Mouse (Mus musculus) midbrain, embryonic 12.5 days (tissue): ENCODE results near the gene Mrpl44. TPM values are rescaled to one million over a fixed set of nuclear protein-coding genes. Genes with fewer than 3 reads are reported as not detected.

ENCODE experiments used
- ATAC-seq: fragments of 200-750 bp; cut with Nextera tagmentation; 2 replicates; pipeline ENCODE4 v1.8.0; 2017; ENCODE audit warnings: low read depth, moderate TSS enrichment, moderate library complexity; ENCODE audit not compliant: low FRiP score
- H3K27ac ChIP-seq: fragments of 300-500 bp; sonication (generic); replicated peaks from 2 replicates; pipeline ENCODE4 v1.5.1; 2016; ENCODE audit warnings: mild to moderate bottlenecking
- H3K27me3 ChIP-seq: fragments of 300-500 bp; sonication (generic); 2 replicates; pipeline ENCODE4 v1.6.1; 2016; ENCODE audit warnings: mild to moderate bottlenecking
- H3K36me3 ChIP-seq: fragments of 300-500 bp; sonication (generic); 2 replicates; pipeline ENCODE4 v1.6.1; 2016
- H3K4me1 ChIP-seq: fragments of 300-500 bp; sonication (generic); 2 replicates; pipeline ENCODE4 v1.6.1; 2016
- H3K4me2 ChIP-seq: fragments of 300-500 bp; sonication (generic); replicated peaks from 2 replicates; pipeline ENCODE4 v1.6.1; 2016; ENCODE audit warnings: mild to moderate bottlenecking, moderate library complexity
- H3K4me3 ChIP-seq: fragments of 300-500 bp; sonication (generic); 2 replicates; pipeline ENCODE4 v1.5.1; 2016; ENCODE audit warnings: mild to moderate bottlenecking
- H3K9ac ChIP-seq: fragments of 300-500 bp; sonication (generic); replicated peaks from 2 replicates; pipeline ENCODE4 v1.6.1; 2016; ENCODE audit warnings: mild to moderate bottlenecking, moderate library complexity
- H3K9me3 ChIP-seq: fragments of 300-500 bp; sonication (generic); 2 replicates; pipeline ENCODE4 v1.6.1; 2016; ENCODE audit warnings: mild to moderate bottlenecking
- WGBS: fragments of 180-500 bp; shearing (Covaris S2); methylation state at CpG from one replicate; pipeline ENCODE4 v1.1.7; 2016; 5-methylcytosine and 5-hydroxymethylcytosine counted together
- polyA plus RNA-seq: library from polyadenylated mRNA; unstranded; fragments of >200 nt; fragmentation: Nextera tagmentation; extraction: Ambion mirVana; gene quantifications from 2 replicates; pipeline ENCODE4 v1.2.1, GENCODE M21; 2016

Gene Mrpl44
- polyA plus RNA-seq, 1 experiment from 2014 or later, result 51.4 TPM

GRCm38 (mm10) chr1:79754936-79755335 lies 20.9 kb upstream of the Mrpl44 start:
- H3K27ac ChIP-seq, result no peak overlapping the region
- no peak overlapping the region for H3K4me3 ChIP-seq
- H3K9ac ChIP-seq, result no peak overlapping the region
- H3K27me3 ChIP-seq, result no peaks in the 10 kb centered on the region
- H3K4me2 ChIP-seq, result no peak overlapping the region
- H3K9me3 ChIP-seq, result no peaks in the 10 kb centered on the region
- ATAC-seq, result no peak
- WGBS, result 88% methylated on average over 3 of the region's 3 CpGs
- peaks cover 14% of the 10 kb centered on the region; the same call in 1 of the 2 replicates for H3K36me3 ChIP-seq
- peaks cover 7% of the 10 kb centered on the region for H3K4me1 ChIP-seq

- 65% methylated on average over 2 of the region's 2 CpGs for WGBS
- H3K36me3 ChIP-seq, result peaks cover 12% of the 10 kb centered on the region; the same call in 1 of the 2 replicates
- H3K4me2 ChIP-seq, result no peak overlapping the region
- ATAC-seq, result no peak
- H3K27ac ChIP-seq, result no peak overlapping the region
- no peaks in the 10 kb centered on the region for H3K27me3 ChIP-seq
- H3K4me1 ChIP-seq, result peaks cover 10% of the 10 kb centered on the region
- no peaks in the 10 kb centered on the region for H3K9me3 ChIP-seq
- H3K4me3 ChIP-seq, result no peak overlapping the region
- no peak overlapping the region for H3K9ac ChIP-seq
These were observed 20.4 kb upstream of the Mrpl44 start for GRCm38 (mm10) chr1:79755376-79755775.

GRCm38 (mm10) chr1:79756417-79756816 lies 19.4 kb upstream of the Mrpl44 start:
- no peak overlapping the region for H3K4me2 ChIP-seq
- no peak for ATAC-seq
- WGBS, result 95% methylated on average over 5 of the region's 5 CpGs
- peaks cover 4% of the 10 kb centered on the region; the same call in 1 of the 2 replicates for H3K36me3 ChIP-seq
- peaks cover 17% of the 10 kb centered on the region for H3K4me1 ChIP-seq
- no peaks in the 10 kb centered on the region for H3K9me3 ChIP-seq
- H3K9ac ChIP-seq, result no peak overlapping the region
- H3K27me3 ChIP-seq, result no peaks in the 10 kb centered on the region
- H3K27ac ChIP-seq, result no peak overlapping the region
- no peak overlapping the region for H3K4me3 ChIP-seq

- no peak for ATAC-seq
- Histone ChIP-seq H3K9ac (no peak overlapping the region), H3K4me1 (peaks cover 17% of the 10 kb centered on the region), H3K27me3 (no peaks in the 10 kb centered on the region), H3K36me3 (no peaks in the 10 kb centered on the region), H3K4me3 (no peak overlapping the region), H3K9me3 (no peaks in the 10 kb centered on the region), H3K4me2 (no peak overlapping the region), H3K27ac (no peak overlapping the region)
- 81% methylated on average over 7 of the region's 7 CpGs for WGBS
These were observed 18.7 kb upstream of the Mrpl44 start for GRCm38 (mm10) chr1:79757161-79757560.

- Histone ChIP-seq H3K4me2 (no peak overlapping the region), H3K4me1 (peaks cover 17% of the 10 kb centered on the region), H3K27ac (no peak overlapping the region), H3K4me3 (no peak overlapping the region), H3K9ac (no peak overlapping the region), H3K27me3 (no peaks in the 10 kb centered on the region), H3K36me3 (no peaks in the 10 kb centered on the region), H3K9me3 (no peaks in the 10 kb centered on the region)
- WGBS, result 83% methylated on average over 4 of the region's 4 CpGs
- no peak for ATAC-seq
These were observed 18.2 kb upstream of the Mrpl44 start for GRCm38 (mm10) chr1:79757597-79757996.

GRCm38 (mm10) chr1:79759006-79759405 lies 16.8 kb upstream of the Mrpl44 start:
- ATAC-seq, result no peak
- WGBS, result 67% methylated on average over 2 of the region's 2 CpGs

GRCm38 (mm10) chr1:79759436-79759972 lies 16.3 kb upstream of the Mrpl44 start:
- 71% methylated on average over 5 of the region's 5 CpGs for WGBS
- H3K4me3 ChIP-seq, result peak overlapping the region; percentile 19
- no peak overlapping the region for H3K27ac ChIP-seq
- no peaks in the 10 kb centered on the region for H3K27me3 ChIP-seq
- peak overlapping the region; percentile 81 for H3K4me2 ChIP-seq
- no peaks in the 10 kb centered on the region for H3K9me3 ChIP-seq
- no peak overlapping the region; the same call in 1 of the 2 replicates for H3K9ac ChIP-seq
- H3K36me3 ChIP-seq, result no peaks in the 10 kb centered on the region
- ATAC-seq, result no peak
- H3K4me1 ChIP-seq, result peaks cover 17% of the 10 kb centered on the region

More at GRCm38 (mm10) chr1:79759006-79759405, 16.8 kb upstream of the Mrpl44 start:
- Histone ChIP-seq H3K9ac (no peak overlapping the region), H3K4me2 (no peak overlapping the region), H3K4me1 (peaks cover 17% of the 10 kb centered on the region), H3K27ac (no peak overlapping the region), H3K27me3 (no peaks in the 10 kb centered on the region), H3K4me3 (no peak overlapping the region), H3K9me3 (no peaks in the 10 kb centered on the region), H3K36me3 (no peaks in the 10 kb centered on the region)

- peaks cover 17% of the 10 kb centered on the region for H3K4me1 ChIP-seq
- 12% methylated on average over 11 of the region's 11 CpGs for WGBS
- no peak for ATAC-seq
- H3K9ac ChIP-seq, result peak overlapping the region; percentile 88
- H3K27ac ChIP-seq, result no peak overlapping the region
- H3K4me2 ChIP-seq, result peak overlapping the region; percentile 81
- H3K4me3 ChIP-seq, result peak overlapping the region; percentile 81
- H3K9me3 ChIP-seq, result no peaks in the 10 kb centered on the region
- H3K36me3 ChIP-seq, result no peaks in the 10 kb centered on the region
- no peaks in the 10 kb centered on the region for H3K27me3 ChIP-seq
These were observed 15.2 kb upstream of the Mrpl44 start for GRCm38 (mm10) chr1:79760656-79761055.

GRCm38 (mm10) chr1:79761106-79761916 lies 14.5 kb upstream of the Mrpl44 start:
- Histone ChIP-seq H3K36me3 (no peaks in the 10 kb centered on the region), H3K27me3 (no peaks in the 10 kb centered on the region), H3K9ac (peak overlapping the region; percentile 88), H3K4me1 (peaks cover 17% of the 10 kb centered on the region), H3K27ac (0 out of 2 replicates have a peak overlapping the region, but pooled peaks have one; percentile 30), H3K9me3 (no peaks in the 10 kb centered on the region), H3K4me2 (peak overlapping the region; percentile 81), H3K4me3 (peak overlapping the region; percentile 81)
- peak; percentile 97 for ATAC-seq
- under 1% methylated on average over 55 of the region's 65 CpGs for WGBS

- Histone ChIP-seq H3K9me3 (no peaks in the 10 kb centered on the region), H3K36me3 (no peaks in the 10 kb centered on the region), H3K27ac (no peak overlapping the region), H3K4me1 (peaks cover 17% of the 10 kb centered on the region), H3K4me2 (peak overlapping the region; percentile 81), H3K4me3 (peak overlapping the region; percentile 81), H3K27me3 (no peaks in the 10 kb centered on the region), H3K9ac (peak overlapping the region; percentile 47)
- WGBS, result 0% methylated on average over 6 of the region's 6 CpGs
- no peak; the same call in 1 of the 2 replicates for ATAC-seq
These were observed 13.9 kb upstream of the Mrpl44 start for GRCm38 (mm10) chr1:79761917-79762271.

- Histone ChIP-seq H3K9me3 (no peaks in the 10 kb centered on the region), H3K27ac (no peak overlapping the region)
- 66% methylated on average over 16 of the region's 16 CpGs for WGBS
These were observed 13.3 kb upstream of the Mrpl44 start for GRCm38 (mm10) chr1:79762282-79763250.

More at GRCm38 (mm10) chr1:79762282-79763250, 13.3 kb upstream of the Mrpl44 start:
- Histone ChIP-seq H3K9ac (peak overlapping the region; percentile 47; the same call in 1 of the 2 replicates), H3K4me3 (peak overlapping the region; percentile 81), H3K36me3 (no peaks in the 10 kb centered on the region), H3K4me2 (peak overlapping the region; percentile 81), H3K27me3 (no peaks in the 10 kb centered on the region), H3K4me1 (peaks cover 17% of the 10 kb centered on the region)
- ATAC-seq, result no peak
